Mouse (Mus musculus) midbrain, embryonic 11.5 days (tissue): ENCODE data around the gene Vps13d. TPM values are rescaled to one million over a fixed set of nuclear protein-coding genes. Genes with fewer than 3 reads are reported as not detected.

Source experiments
- ATAC-seq: fragments of 200-750 bp; cut with Nextera tagmentation; 2 replicates; pipeline ENCODE4 v1.8.0; 2017; ENCODE audit warnings: moderate TSS enrichment, moderate library complexity; ENCODE audit not compliant: low FRiP score
- DNase-seq: peaks from one replicate; pipeline ENCODE4 v3.0.0; 2015; ENCODE audit warnings: low spot score; ENCODE audit errors: missing footprints
- H3K27ac ChIP-seq: fragments of 300-500 bp; sonication (generic); 2 replicates; pipeline ENCODE4 v1.5.1; 2014; ENCODE audit warnings: low read depth, low read length
- H3K27me3 ChIP-seq: fragments of 300-500 bp; sonication (generic); 2 replicates; pipeline ENCODE4 v1.6.1; 2014; ENCODE audit warnings: mild to moderate bottlenecking, low read length, moderate library complexity, mixed read lengths; ENCODE audit not compliant: control insufficient read depth, insufficient read depth
- H3K36me3 ChIP-seq: fragments of 300-500 bp; sonication (generic); 2 replicates; pipeline ENCODE4 v1.6.1; 2014; ENCODE audit warnings: mild to moderate bottlenecking, low read length, moderate library complexity, mixed read lengths; ENCODE audit not compliant: control insufficient read depth, insufficient read depth
- H3K4me1 ChIP-seq: fragments of 300-500 bp; sonication (generic); 2 replicates; pipeline ENCODE4 v1.6.1; 2014; ENCODE audit warnings: low read length; ENCODE audit not compliant: control insufficient read depth, insufficient read depth
- H3K4me2 ChIP-seq: fragments of 300-500 bp; sonication (generic); 2 replicates; pipeline ENCODE4 v1.6.1; 2014; ENCODE audit warnings: mild to moderate bottlenecking, moderate library complexity
- H3K4me3 ChIP-seq: fragments of 300-500 bp; sonication (generic); 2 replicates; pipeline ENCODE4 v1.5.1; 2014; ENCODE audit warnings: low read depth, low read length
- H3K9ac ChIP-seq: fragments of 300-500 bp; sonication (generic); 2 replicates; pipeline ENCODE4 v1.6.1; 2014; ENCODE audit warnings: low read length
- H3K9me3 ChIP-seq: fragments of 300-500 bp; sonication (generic); 2 replicates; pipeline ENCODE4 v1.6.1; 2016; ENCODE audit warnings: low read length; ENCODE audit not compliant: control insufficient read depth
- WGBS: fragments of 180-500 bp; shearing (Covaris S2); extraction: QIAGEN DNeasy Blood & Tissue Kit; methylation state at CpG from one replicate; pipeline ENCODE4 v1.1.7; 2014; 5-methylcytosine and 5-hydroxymethylcytosine counted together
- polyA plus RNA-seq: library from polyadenylated mRNA; unstranded; fragments of >200 nt; fragmentation: Nextera tagmentation; extraction: Ambion mirVana; gene quantifications from 2 replicates; pipeline ENCODE4 v1.2.1, GENCODE M21; 2014

Gene Vps13d
- polyA plus RNA-seq, 1 experiment from 2014 or later: 8.7 TPM

DNA sequence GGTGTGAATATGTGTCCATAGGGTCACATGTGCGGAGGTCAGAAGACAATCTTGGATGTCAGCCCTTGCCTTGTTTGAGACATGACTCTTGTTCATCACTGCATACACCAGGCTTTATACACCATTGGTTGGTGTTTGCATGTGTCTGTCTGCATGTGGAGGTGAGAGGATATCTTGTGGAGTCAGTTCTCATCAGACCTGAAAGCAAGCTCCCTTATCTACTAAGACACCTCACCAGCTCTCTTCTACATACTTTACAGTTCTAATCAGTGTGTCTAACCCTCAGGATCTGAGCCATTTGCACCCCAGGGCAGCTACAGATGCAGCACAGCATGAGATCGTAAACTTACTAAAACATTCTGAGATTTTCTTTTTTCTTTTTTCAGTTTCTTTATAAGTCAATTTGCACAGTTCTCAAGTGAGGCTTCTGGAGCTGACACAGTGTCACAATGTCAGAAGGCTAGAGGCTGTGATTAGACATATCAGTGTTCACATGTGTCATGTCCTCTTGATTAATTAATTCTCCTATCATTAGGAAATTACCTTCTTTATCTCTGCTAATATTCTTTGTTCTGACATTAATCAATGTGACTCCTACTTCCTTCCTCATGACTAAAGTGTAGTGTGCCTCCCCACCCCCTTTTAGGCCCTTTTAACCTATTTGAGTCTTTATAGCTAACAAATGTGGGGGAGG lies 135.9 kb downstream of the Vps13d start:
- Histone ChIP-seq H3K9me3 (no peaks in the 10 kb centered on the region), H3K4me3 (no peak overlapping the region), H3K9ac (no peak overlapping the region), H3K27me3 (no peaks in the 10 kb centered on the region), H3K36me3 (peaks cover 9% of the 10 kb centered on the region), H3K4me2 (no peak overlapping the region), H3K4me1 (no peaks in the 10 kb centered on the region), H3K27ac (no peak overlapping the region)
- ATAC-seq (no peak), DNase-seq (no peak)
- 92% methylated on average over 2 of the region's 2 CpGs for WGBS

GRCm38 (mm10) chr4:145056346-145056745 lies 138.5 kb downstream of the Vps13d start:
- no peak for DNase-seq
- WGBS: 92% methylated on average over 3 of the region's 3 CpGs

GRCm38 (mm10) chr4:145055792-145056191 lies 139.0 kb downstream of the Vps13d start:
- Histone ChIP-seq H3K27ac (no peak overlapping the region), H3K9me3 (no peaks in the 10 kb centered on the region), H3K4me2 (no peak overlapping the region), H3K36me3 (peaks cover 3% of the 10 kb centered on the region; the same call in 1 of the 2 replicates), H3K4me1 (no peaks in the 10 kb centered on the region), H3K9ac (no peak overlapping the region), H3K4me3 (no peak overlapping the region), H3K27me3 (no peaks in the 10 kb centered on the region)
- ATAC-seq (no peak), DNase-seq (no peak)
- 92% methylated on average over 3 of the region's 3 CpGs for WGBS

More at GRCm38 (mm10) chr4:145056346-145056745, 138.5 kb downstream of the Vps13d start:
- Histone ChIP-seq H3K4me3 (no peak overlapping the region), H3K27me3 (no peaks in the 10 kb centered on the region), H3K4me1 (no peaks in the 10 kb centered on the region), H3K36me3 (peaks cover 3% of the 10 kb centered on the region; the same call in 1 of the 2 replicates), H3K9ac (no peak overlapping the region), H3K4me2 (no peak overlapping the region), H3K9me3 (no peaks in the 10 kb centered on the region), H3K27ac (no peak overlapping the region)
- ATAC-seq: no peak

- Histone ChIP-seq H3K9me3 (no peaks in the 10 kb centered on the region), H3K36me3 (peaks cover 3% of the 10 kb centered on the region; the same call in 1 of the 2 replicates), H3K9ac (no peak overlapping the region), H3K4me2 (no peak overlapping the region), H3K27me3 (no peaks in the 10 kb centered on the region), H3K4me3 (no peak overlapping the region), H3K27ac (no peak overlapping the region), H3K4me1 (no peaks in the 10 kb centered on the region)
- DNase-seq (no peak), ATAC-seq (no peak)
- 77% methylated on average over 3 of the region's 3 CpGs for WGBS
Measured at GRCm38 (mm10) chr4:145054369-145054768, 140.4 kb downstream of the Vps13d start.

DNA sequence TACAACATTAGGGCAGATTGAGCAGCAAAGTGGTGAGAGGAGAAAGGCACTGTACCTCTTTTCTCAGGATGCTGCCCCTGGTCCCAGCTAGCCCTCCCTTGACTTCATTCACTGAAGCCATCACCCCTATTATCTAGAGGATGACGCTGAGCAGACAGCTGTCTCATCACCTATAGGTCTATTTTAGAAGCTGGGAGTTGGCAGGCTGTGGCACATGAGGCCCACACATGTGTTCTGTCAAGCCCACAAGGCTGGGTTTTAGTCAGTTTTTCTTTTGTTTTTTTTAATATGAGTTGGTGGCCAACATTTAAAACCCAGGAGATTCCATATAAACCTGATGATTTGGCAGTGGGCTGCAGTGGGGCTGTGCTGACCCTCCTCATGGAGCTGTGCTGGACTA lies 142.1 kb downstream of the Vps13d start:
- ATAC-seq: no peak
- no peak overlapping the region for H3K4me2 ChIP-seq
- no peaks in the 10 kb centered on the region for H3K27me3 ChIP-seq
- H3K27ac ChIP-seq: no peak overlapping the region
- H3K4me1 ChIP-seq: no peaks in the 10 kb centered on the region
- 91% methylated on average over 1 of the region's 1 CpGs for WGBS
- H3K4me3 ChIP-seq: no peak overlapping the region
- no peaks in the 10 kb centered on the region for H3K9me3 ChIP-seq
- no peak overlapping the region for H3K9ac ChIP-seq
- DNase-seq: no peak
- peaks cover 3% of the 10 kb centered on the region; the same call in 1 of the 2 replicates for H3K36me3 ChIP-seq

DNA sequence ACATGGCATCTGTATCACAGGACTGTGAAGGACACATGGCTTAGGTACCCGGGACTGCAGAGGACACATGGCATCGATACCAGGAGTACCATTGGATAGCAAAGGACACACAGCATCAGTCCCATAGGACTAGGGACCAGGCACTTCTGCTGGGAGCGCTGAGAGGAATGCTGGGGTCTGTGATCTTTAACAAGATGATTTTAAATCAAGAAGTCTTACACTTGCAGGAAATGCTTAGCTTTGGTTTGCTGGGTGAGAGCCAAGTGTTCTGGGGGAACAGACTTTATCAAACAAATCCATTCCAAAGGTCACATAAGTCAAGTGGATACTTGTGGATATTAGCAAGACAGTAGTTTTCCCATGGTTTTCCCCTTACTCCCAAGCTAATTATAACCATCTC lies 142.5 kb downstream of the Vps13d start:
- H3K4me3 ChIP-seq: no peak overlapping the region
- ATAC-seq: no peak
- no peak overlapping the region for H3K27ac ChIP-seq
- 93% methylated on average over 3 of the region's 3 CpGs for WGBS
- H3K9ac ChIP-seq: no peak overlapping the region
- H3K36me3 ChIP-seq: peaks cover 3% of the 10 kb centered on the region; the same call in 1 of the 2 replicates
- no peak overlapping the region for H3K4me2 ChIP-seq
- DNase-seq: no peak
- H3K4me1 ChIP-seq: no peaks in the 10 kb centered on the region
- no peaks in the 10 kb centered on the region for H3K9me3 ChIP-seq
- H3K27me3 ChIP-seq: no peaks in the 10 kb centered on the region

- ATAC-seq (no peak), DNase-seq (no peak)
- H3K4me1 ChIP-seq: no peaks in the 10 kb centered on the region
- no peak overlapping the region for H3K9ac ChIP-seq
- 68% methylated on average over 4 of the region's 4 CpGs for WGBS
- no peak overlapping the region for H3K4me2 ChIP-seq
- H3K36me3 ChIP-seq: peaks cover 3% of the 10 kb centered on the region; the same call in 1 of the 2 replicates
- H3K27me3 ChIP-seq: no peaks in the 10 kb centered on the region
- no peak overlapping the region for H3K4me3 ChIP-seq
- no peaks in the 10 kb centered on the region for H3K9me3 ChIP-seq
- H3K27ac ChIP-seq: no peak overlapping the region
Measured at GRCm38 (mm10) chr4:145051209-145051969, 143.4 kb downstream of the Vps13d start.

DNA sequence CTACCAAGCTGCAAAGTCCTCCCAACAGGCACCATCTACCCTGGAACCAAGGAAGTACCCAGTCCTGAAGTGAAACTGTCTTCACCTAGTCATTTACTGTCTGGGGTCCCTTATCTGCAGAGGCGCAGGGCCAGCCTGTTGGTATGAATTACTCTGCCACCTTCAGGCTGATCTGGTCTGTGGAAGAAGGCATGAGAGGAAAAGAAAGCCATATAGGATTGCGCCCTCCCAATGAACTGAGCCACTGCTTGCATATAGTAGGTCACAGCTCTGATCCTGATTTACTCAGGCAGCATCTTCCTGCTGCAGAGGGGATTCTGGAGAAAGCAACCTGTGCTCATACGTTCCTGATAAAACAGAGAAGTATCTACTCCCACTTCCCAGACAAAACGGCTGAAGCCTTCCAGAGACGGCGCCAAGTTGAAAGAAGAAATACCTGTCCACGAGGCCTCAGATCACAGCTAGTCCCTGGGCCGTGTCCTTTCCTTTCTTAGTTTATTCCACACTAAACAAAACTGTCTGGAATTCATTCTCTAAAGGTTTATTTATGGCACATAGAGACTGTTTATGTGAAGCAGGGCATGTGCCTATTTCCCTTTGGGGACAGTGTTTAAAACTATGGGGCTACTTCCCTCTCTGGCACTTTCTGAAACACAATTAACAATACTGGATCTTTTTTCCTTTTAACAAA lies 144.1 kb downstream of the Vps13d start:
- H3K9me3 ChIP-seq: no peaks in the 10 kb centered on the region
- no peaks in the 10 kb centered on the region for H3K27me3 ChIP-seq
- no peak overlapping the region for H3K9ac ChIP-seq
- DNase-seq (no peak), ATAC-seq (no peak)
- no peak overlapping the region for H3K4me2 ChIP-seq
- 81% methylated on average over 8 of the region's 8 CpGs for WGBS
- no peak overlapping the region for H3K27ac ChIP-seq
- H3K4me1 ChIP-seq: no peaks in the 10 kb centered on the region
- H3K36me3 ChIP-seq: peaks cover 3% of the 10 kb centered on the region; the same call in 1 of the 2 replicates
- no peak overlapping the region for H3K4me3 ChIP-seq

DNA sequence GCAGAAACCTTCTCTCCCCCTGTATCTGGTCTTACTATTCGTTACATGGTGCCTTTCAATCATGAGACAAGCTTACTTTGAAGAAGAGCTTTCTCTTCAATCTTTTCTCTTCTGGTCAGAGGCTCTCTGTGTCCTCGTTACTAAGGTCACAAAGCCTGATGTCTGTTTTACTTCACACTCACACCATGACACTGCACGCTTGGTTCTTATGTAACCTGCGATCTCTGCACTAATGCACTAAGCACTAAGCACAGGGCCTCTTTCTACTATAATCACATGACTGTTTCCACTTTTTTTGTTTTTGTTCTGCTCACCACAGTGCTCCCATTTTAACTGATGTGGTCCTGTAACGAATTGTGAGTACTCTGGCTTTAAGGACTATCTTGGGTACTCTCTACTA lies 146.8 kb downstream of the Vps13d start:
- Histone ChIP-seq H3K27me3 (no peaks in the 10 kb centered on the region), H3K4me3 (no peak overlapping the region), H3K27ac (no peak overlapping the region), H3K9me3 (no peaks in the 10 kb centered on the region), H3K4me2 (no peak overlapping the region), H3K4me1 (no peaks in the 10 kb centered on the region), H3K36me3 (peaks cover 3% of the 10 kb centered on the region; the same call in 1 of the 2 replicates), H3K9ac (no peak overlapping the region)
- no peak for DNase-seq
- ATAC-seq: no peak
- WGBS: 83% methylated on average over 5 of the region's 5 CpGs
